In the genomic region with DNA sequence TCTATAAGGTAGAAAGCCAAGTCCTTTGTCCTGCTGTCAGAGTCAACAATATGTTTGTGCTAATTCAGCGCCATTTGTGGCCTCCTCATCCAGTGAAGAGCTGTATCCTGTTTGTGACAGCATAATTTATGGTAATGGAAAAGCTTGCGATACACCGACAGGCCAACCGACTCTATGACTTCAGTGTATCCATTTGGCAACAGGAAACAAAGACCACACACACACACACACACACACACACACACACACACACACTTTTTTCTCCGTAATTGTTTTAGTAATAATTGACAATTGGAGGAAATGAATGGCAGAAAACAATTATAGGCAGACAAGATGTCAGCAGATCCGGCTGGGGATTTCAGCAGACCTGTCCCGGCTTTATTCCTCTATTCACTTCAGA, we compare ENCODE assay signal across 10 mouse cellular contexts. TPM values are rescaled to one million over a fixed set of nuclear protein-coding genes. Genes with fewer than 3 reads are reported as not detected.
DNase-seq lines count a peak whose midpoint lies in the region; ATAC-seq lines count a peak whose summit lies in the region.
"Had no signal": no experiment of that assay in that cellular context is flagged by ENCODE, and none has a peak within 500 bp of the region (broad histone marks: within the 10 kb centered on the region; RNA-seq: fewer than 3 reads in every experiment).

No protein-coding gene starts in this region.

- H3K9me3 ChIP-seq in forebrain, embryonic 13.5 days (replicated peaks) = no peaks in the 10 kb centered on the region
- H3K9me3 ChIP-seq in forebrain, embryonic 12.5 days = no peaks in the 10 kb centered on the region
- H3K9me3 ChIP-seq in midbrain, embryonic 13.5 days = no peaks in the 10 kb centered on the region
- no peaks in the 10 kb centered on the region for H3K9me3 ChIP-seq in midbrain, embryonic 15.5 days

- no peaks in the 10 kb centered on the region for H3K36me3 ChIP-seq in forebrain, embryonic 13.5 days (ENCODE audit: poor library complexity, severe bottlenecking)
- H3K36me3 ChIP-seq in forebrain, embryonic 12.5 days (replicated peaks) = no peaks in the 10 kb centered on the region
- H3K36me3 ChIP-seq in midbrain, embryonic 13.5 days = no peaks in the 10 kb centered on the region
- no peaks in the 10 kb centered on the region for H3K36me3 ChIP-seq in midbrain, embryonic 15.5 days (replicated peaks)

- H3K27ac ChIP-seq in forebrain, embryonic 13.5 days = no peak overlapping the region
- no peak overlapping the region for H3K27ac ChIP-seq in forebrain, embryonic 12.5 days
- peak overlapping the region; percentile 30; the same call in 1 of the 2 replicates for H3K27ac ChIP-seq in midbrain, embryonic 13.5 days
- no peak overlapping the region for H3K27ac ChIP-seq in midbrain, embryonic 15.5 days

- DNase-seq in kidney, postnatal 4 days = peak; percentile 33 to 35
- peak; percentile 26 for DNase-seq in yolk sac, embryonic 10.5 days (ENCODE audit: low spot score)
- DNase-seq in urinary bladder, postnatal 10 days (ENCODE audit: low spot score) = no peak
- DNase-seq in thymus, postnatal 14 days = no peak
- DNase-seq: cerebellum, adult 18-20 months had no signal

- no peak overlapping the region for H3K4me3 ChIP-seq in forebrain, embryonic 13.5 days
- H3K4me3 ChIP-seq in forebrain, embryonic 12.5 days (replicated peaks) = no peak overlapping the region
- H3K4me3 ChIP-seq in midbrain, embryonic 13.5 days (replicated peaks) = no peak overlapping the region
- H3K4me3 ChIP-seq in midbrain, embryonic 15.5 days = no peak overlapping the region

- no peak overlapping the region for H3K9ac ChIP-seq in forebrain, embryonic 13.5 days
- H3K9ac ChIP-seq in forebrain, embryonic 12.5 days = no peak overlapping the region
- no peak overlapping the region for H3K9ac ChIP-seq in midbrain, embryonic 13.5 days (replicated peaks)
- no peak overlapping the region for H3K9ac ChIP-seq in midbrain, embryonic 15.5 days

- peak; percentile 46; the same call in 1 of the 2 replicates for ATAC-seq in forebrain, embryonic 13.5 days
- ATAC-seq in forebrain, embryonic 12.5 days (ENCODE audit: low FRiP score) = no peak
- ATAC-seq in midbrain, embryonic 13.5 days = no peak
- ATAC-seq in midbrain, embryonic 15.5 days (replicated peaks) = no peak; the same call in 1 of the 2 replicates
- ATAC-seq: inflammation-experienced regulatory T-cells, adult 6 months had no signal

- WGBS in forebrain, embryonic 13.5 days = 65% methylated on average over 7 of the region's 7 CpGs
- 69% methylated on average over 7 of the region's 7 CpGs for WGBS in forebrain, embryonic 12.5 days
- 48% methylated on average over 7 of the region's 7 CpGs for WGBS in midbrain, embryonic 13.5 days
- WGBS in midbrain, embryonic 15.5 days = 48% methylated on average over 7 of the region's 7 CpGs

- H3K4me1 ChIP-seq in forebrain, embryonic 13.5 days = no peaks in the 10 kb centered on the region
- no peaks in the 10 kb centered on the region for H3K4me1 ChIP-seq in forebrain, embryonic 12.5 days
- 0 out of 2 replicates have a peak, but pooled peaks cover 9% of the 10 kb centered on the region for H3K4me1 ChIP-seq in midbrain, embryonic 13.5 days (replicated peaks)
- H3K4me1 ChIP-seq in midbrain, embryonic 15.5 days = no peaks in the 10 kb centered on the region

- no peaks in the 10 kb centered on the region for H3K27me3 ChIP-seq in forebrain, embryonic 13.5 days
- no peaks in the 10 kb centered on the region for H3K27me3 ChIP-seq in forebrain, embryonic 12.5 days
- H3K27me3 ChIP-seq in midbrain, embryonic 13.5 days = no peaks in the 10 kb centered on the region
- no peaks in the 10 kb centered on the region for H3K27me3 ChIP-seq in midbrain, embryonic 15.5 days (replicated peaks)

- no peak overlapping the region for H3K4me2 ChIP-seq in forebrain, embryonic 13.5 days
- no peak overlapping the region for H3K4me2 ChIP-seq in forebrain, embryonic 12.5 days
- no peak overlapping the region for H3K4me2 ChIP-seq in midbrain, embryonic 13.5 days (replicated peaks)
- no peak overlapping the region for H3K4me2 ChIP-seq in midbrain, embryonic 15.5 days

RNA-seq across cellular contexts. Expression of gene Rasgrp3, which starts 4.9 kb away (rescaled TPM):
- polyA plus RNA-seq in forebrain, embryonic 13.5 days (2015; fragmentation: Nextera tagmentation; extraction: Ambion mirVana) = 4.8 and 5.0 TPM in 2 replicates
- 5.7 and 6.3 TPM in 2 replicates for polyA plus RNA-seq in forebrain, embryonic 12.5 days (2016; fragmentation: Nextera tagmentation; extraction: Ambion mirVana)
- 5.5 TPM in 2 replicates for polyA plus RNA-seq in midbrain, embryonic 13.5 days (2015; fragmentation: Nextera tagmentation; extraction: Ambion mirVana)
- polyA plus RNA-seq in midbrain, embryonic 15.5 days (2015; fragmentation: Nextera tagmentation; extraction: Ambion mirVana) = 5.4 and 5.9 TPM in 2 replicates

Comparison
In these comparisons a context has a peak if more than half of its experiments do, and no peak if none do; other contexts are left out.
1. DNase-seq: peak in kidney, postnatal 4 days (2 of 2) and yolk sac, embryonic 10.5 days (single experiment); none in urinary bladder, postnatal 10 days (single experiment) and thymus, postnatal 14 days (single experiment).